Mouse (Mus musculus) myocyte (in vitro differentiated cells): ENCODE results near the gene Cdc42bpa.

Source experiments
- E2F4 ChIP-seq: IDR thresholded peaks from one replicate; pipeline ENCODE4 v1.6.1; 2011; ENCODE audit warnings: mild to moderate bottlenecking, control low read depth, moderate library complexity; ENCODE audit not compliant: insufficient read depth
- MAX ChIP-seq: IDR thresholded peaks from one replicate; pipeline ENCODE4 v1.6.1; 2011; ENCODE audit warnings: low read depth, mild to moderate bottlenecking, control low read depth
- MYOD1 ChIP-seq, 3 experiments: IDR thresholded peaks; one replicate each; pipeline ENCODE4 v1.6.1; 2011; ENCODE audit warnings: control low read depth in 2 of 3, low read depth in 2 of 3, mild to moderate bottlenecking in 2 of 3, moderate library complexity in 1 of 3; ENCODE audit not compliant: insufficient read length in 2 of 3, control insufficient read depth in 1 of 3
- MYOG ChIP-seq, 3 experiments: IDR thresholded peaks; one replicate each; pipeline ENCODE4 v1.6.1; 2011; ENCODE audit warnings: control low read depth in 2 of 3, low read depth in 2 of 3, mild to moderate bottlenecking in 2 of 3; ENCODE audit not compliant: insufficient read length in 2 of 3, control insufficient read depth in 1 of 3, insufficient read depth in 1 of 3
- POLR2A ChIP-seq: IDR thresholded peaks from one replicate; pipeline ENCODE4 v1.6.1; 2011; ENCODE audit warnings: low read depth, mild to moderate bottlenecking, control low read depth, moderate library complexity; ENCODE audit not compliant: insufficient read length
- POLR2AphosphoS2 ChIP-seq: IDR thresholded peaks from one replicate; pipeline ENCODE4 v1.6.1; 2011; ENCODE audit warnings: low read depth, control low read depth; ENCODE audit not compliant: insufficient read length
- TCF12 ChIP-seq: IDR thresholded peaks from one replicate; pipeline ENCODE4 v1.6.1; 2011; ENCODE audit warnings: mild to moderate bottlenecking, control low read depth; ENCODE audit not compliant: poor library complexity, insufficient read depth, severe bottlenecking
- USF1 ChIP-seq: IDR thresholded peaks from one replicate; pipeline ENCODE4 v1.6.1; 2011; ENCODE audit warnings: low read depth, mild to moderate bottlenecking, control low read depth, moderate library complexity

- no peak for TF ChIP-seq POLR2A
- no peak for TF ChIP-seq MYOG (IDR thresholded peaks at IDR 0.05; ENCODE audit: control insufficient read depth in 1 of 3, insufficient read depth in 1 of 3, insufficient read length in 2 of 3, low read depth in 2 of 3)
- TF ChIP-seq USF1 = no peak
- no peak for TF ChIP-seq MAX
- no peak for TF ChIP-seq TCF12
- no peak for TF ChIP-seq E2F4
- no peak for TF ChIP-seq MYOD1 (IDR thresholded peaks at IDR 0.05; ENCODE audit: control insufficient read depth in 1 of 3, insufficient read length in 2 of 3, low read depth in 2 of 3)
- no peak for TF ChIP-seq POLR2AphosphoS2
These were observed 224.5 kb downstream of the Cdc42bpa start for GRCm38 (mm10) chr1:180184768-180185167.
